Mouse (Mus musculus): ENCODE measurements at regions not wholly inside any gene's neighbourhood (a gene's known extent, or its start where the extent isn't known, plus 50 kb on each side); places are given as distances from the start of the nearest gene placed in this dataset.

DNA sequence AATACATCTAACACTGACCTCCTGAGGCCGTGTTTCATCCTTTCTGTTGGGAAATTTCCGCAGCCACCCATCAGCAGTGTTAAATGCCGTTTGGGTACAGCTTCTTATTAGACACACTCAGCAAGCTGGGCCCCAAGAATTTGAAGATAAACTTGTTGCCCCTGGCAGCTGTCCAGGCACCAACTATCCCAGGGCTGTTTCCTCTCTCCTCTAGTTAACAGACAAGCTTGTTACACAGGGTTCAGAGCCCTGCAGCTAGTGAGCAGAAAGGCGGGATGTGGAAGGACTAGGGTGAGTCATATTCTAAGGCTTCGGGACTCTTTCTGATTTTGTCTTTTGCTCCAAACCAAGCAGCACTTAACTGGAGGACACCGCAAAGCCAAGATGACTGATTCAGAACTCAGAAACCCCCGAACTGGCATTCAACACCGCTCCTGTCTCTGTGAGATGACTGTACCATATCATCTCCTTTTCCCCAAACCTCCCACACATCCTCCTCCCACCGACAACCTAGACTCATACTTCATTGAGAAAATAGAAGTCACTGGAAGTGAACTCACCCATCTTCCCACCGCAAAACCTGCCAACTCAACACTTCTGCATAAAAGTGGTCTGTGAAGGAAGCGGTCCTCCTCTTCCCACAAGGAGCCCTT is 198.2 kb downstream of the Csl start:
- peak; percentile 71 for ATAC-seq (replicated peaks; ENCODE audit: low read depth, poor library complexity, severe bottlenecking)

GRCm38 (mm10) chr10:99564605-99565004 is 194.9 kb downstream of the Csl start:
- ATAC-seq (replicated peaks; ENCODE audit: low read depth, poor library complexity, severe bottlenecking): no peak

DNA sequence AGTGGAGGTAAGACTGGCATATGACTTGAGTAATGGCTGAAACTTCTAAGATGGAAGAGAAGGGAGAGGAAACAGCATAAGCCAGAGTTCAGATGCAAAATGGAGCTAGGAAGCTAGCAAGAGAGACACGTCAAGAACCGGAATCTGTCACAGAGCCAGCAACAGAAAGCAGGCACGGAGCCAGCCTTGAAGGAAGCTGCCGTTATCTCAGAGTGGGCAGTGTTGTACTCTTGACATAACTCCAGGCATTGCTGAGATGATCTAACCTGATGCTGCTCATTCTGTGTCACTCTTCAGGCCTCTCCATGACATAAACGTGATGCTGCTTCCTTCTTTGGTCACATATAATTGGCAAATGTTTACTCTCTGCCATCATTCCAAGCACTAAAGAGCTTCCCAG is 191.0 kb downstream of the Csl start:
- 0 out of 2 replicates have a peak, but pooled peaks have one; percentile 25 for ATAC-seq (replicated peaks; ENCODE audit: low read depth, poor library complexity, severe bottlenecking)

GRCm38 (mm10) chr10:99570190-99570589 is 189.3 kb downstream of the Csl start:
- ATAC-seq (replicated peaks; ENCODE audit: low read depth, poor library complexity, severe bottlenecking): no peak

DNA sequence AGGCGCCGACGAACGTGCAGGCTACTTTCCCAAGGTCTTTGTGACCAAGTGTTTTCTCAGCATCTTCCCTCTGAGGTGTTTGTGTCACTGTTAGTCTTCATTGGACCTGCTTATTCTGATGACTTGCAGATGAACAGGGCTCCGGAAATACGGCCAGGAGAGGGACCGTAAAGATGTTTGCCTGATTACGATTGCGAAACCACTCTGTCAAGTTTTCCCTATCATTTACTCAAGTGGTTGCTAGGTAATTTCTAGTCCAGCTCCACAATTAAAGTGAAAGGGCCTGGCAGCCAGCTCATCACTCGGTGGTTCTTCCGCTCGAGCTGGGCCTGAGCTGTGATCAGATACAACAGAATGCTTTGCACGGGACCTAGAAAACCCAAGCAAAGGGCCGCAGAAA is 185.5 kb downstream of the Csl start:
- no peak for ATAC-seq (replicated peaks; ENCODE audit: low read depth, poor library complexity, severe bottlenecking)

GRCm38 (mm10) chr10:99575294-99575693 is 184.2 kb downstream of the Csl start:
- no peak for ATAC-seq (replicated peaks; ENCODE audit: low read depth, poor library complexity, severe bottlenecking)

DNA sequence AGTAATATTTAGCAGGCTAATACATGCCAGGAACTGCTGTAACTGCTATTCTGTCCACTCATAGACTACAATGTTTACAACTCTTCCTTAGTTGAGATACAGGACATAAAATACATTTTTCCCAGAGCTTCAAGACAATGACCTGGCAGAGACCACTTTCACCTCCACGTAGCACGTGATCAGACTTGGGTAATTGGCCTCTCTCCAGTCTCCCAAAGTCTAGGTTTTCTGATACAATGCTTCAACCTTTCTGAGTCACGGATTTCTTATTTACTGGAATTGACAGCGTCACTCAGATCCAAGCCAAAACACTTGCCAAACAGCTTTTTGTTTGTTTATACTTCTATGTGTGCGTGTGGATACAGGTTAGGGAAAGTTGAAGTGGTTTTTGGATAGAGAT is 183.2 kb downstream of the Csl start:
- no peak for ATAC-seq (replicated peaks; ENCODE audit: low read depth, poor library complexity, severe bottlenecking)

GRCm38 (mm10) chr10:99577041-99577681 is 182.3 kb downstream of the Csl start:
- peak; percentile 80 for ATAC-seq (replicated peaks; ENCODE audit: low read depth, poor library complexity, severe bottlenecking)

- no peak for ATAC-seq (replicated peaks; ENCODE audit: low read depth, poor library complexity, severe bottlenecking)
Measured at GRCm38 (mm10) chr10:99578366-99578765, 181.1 kb downstream of the Csl start.

GRCm38 (mm10) chr10:99580191-99580590 is 179.3 kb downstream of the Csl start:
- ATAC-seq (replicated peaks; ENCODE audit: low read depth, poor library complexity, severe bottlenecking): no peak

GRCm38 (mm10) chr10:99581074-99581473 is 178.4 kb downstream of the Csl start:
- ATAC-seq (replicated peaks; ENCODE audit: low read depth, poor library complexity, severe bottlenecking): peak; percentile 95

GRCm38 (mm10) chr10:99584855-99585254 is 174.6 kb downstream of the Csl start:
- peak; percentile 37; the same call in 1 of the 2 replicates for ATAC-seq (replicated peaks; ENCODE audit: low read depth, poor library complexity, severe bottlenecking)

GRCm38 (mm10) chr10:99592220-99592619 is 167.2 kb downstream of the Csl start:
- ATAC-seq (replicated peaks; ENCODE audit: low read depth, poor library complexity, severe bottlenecking): peak; percentile 88

- ATAC-seq (replicated peaks; ENCODE audit: low read depth, poor library complexity, severe bottlenecking): no peak; the same call in 1 of the 2 replicates
Measured at GRCm38 (mm10) chr10:99595659-99596058, 163.8 kb downstream of the Csl start.

DNA sequence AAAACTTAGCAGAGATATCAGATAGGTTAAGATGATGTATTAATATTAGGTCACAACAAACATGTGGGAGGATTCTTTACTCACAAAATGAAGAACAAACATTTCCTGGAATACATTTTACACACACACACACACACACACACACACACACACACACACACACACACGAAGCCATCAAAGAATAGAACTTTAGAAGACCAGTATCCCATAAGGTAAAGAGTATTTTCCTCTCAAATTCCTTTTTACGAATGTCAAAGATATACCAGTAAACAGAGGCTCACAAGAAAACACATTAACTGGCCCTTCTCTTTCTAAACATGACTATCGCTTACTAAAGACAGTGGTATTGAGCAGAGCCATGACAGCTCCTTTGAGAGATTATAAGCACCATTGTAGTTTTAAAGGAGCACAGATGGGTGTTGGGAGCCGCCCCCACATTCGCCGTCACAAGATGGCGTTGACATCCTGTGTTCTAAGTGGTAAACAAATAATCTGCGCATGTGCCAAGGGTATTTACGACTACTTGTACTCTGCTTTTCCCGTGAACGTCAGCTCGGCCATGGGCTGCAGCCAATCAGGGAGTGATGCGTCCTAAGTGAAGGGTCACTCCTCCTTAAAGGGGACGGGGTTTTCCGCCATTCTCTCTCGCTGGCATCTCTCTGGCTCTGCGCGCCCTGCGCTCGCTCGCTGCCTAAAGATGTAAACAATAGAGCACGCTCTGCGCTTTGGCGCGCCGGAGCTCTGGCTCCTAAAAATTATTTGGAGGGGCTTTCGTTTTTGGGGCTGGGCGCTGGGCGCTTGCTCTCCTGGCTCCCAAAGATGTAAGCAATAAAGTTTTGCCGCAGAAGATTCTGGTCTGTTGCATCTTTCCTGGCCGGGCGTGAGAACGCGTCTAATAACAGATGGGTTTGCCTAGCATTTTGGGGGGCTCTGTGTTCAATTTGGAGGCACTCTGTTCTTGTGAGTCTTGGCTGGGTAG is 160.0 kb downstream of the Csl start:
- ATAC-seq (replicated peaks; ENCODE audit: low read depth, poor library complexity, severe bottlenecking): peak; percentile 75; the same call in 1 of the 2 replicates

DNA sequence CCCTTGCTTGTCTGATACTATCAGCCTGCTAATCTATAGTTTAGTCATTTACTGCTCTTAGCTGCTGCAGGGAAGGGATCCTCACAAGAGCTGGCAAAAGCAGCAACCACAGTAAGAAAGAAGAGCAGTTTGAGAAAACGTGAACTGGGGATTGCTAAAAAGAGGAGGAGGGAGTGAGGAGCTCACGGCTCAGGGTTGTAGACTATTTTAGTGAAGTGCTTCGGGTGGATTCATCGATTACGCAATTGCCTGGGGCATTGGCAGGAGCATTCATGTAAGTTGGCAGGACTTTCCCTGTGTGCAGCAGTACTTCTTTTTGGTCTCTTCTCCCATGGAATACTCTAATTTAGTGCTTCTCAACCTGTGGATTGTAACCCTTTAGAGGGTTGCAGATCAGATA is 157.1 kb downstream of the Csl start:
- peak; percentile 56; the same call in 1 of the 2 replicates for ATAC-seq (replicated peaks; ENCODE audit: low read depth, poor library complexity, severe bottlenecking)

DNA sequence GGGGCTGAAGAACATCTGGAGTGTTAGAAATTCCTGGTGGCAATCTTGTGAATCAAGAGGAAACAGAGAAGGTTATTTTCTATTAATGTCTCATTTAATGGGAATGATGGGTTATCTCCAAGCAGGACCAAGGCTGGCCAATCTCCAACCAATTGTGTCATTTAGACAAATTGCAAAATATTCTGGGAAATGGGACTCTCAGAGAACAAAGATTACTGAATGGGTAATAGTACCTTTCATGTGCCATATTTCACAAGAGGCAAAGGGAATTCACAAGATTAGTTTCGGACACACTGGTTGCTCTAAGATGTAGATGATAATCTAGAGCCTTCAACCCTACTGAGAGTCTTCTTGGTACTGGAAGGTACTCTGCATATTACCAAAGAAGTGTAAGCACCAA is 155.3 kb downstream of the Csl start:
- no peak for ATAC-seq (replicated peaks; ENCODE audit: low read depth, poor library complexity, severe bottlenecking)

GRCm38 (mm10) chr10:99608477-99608876 is 151.0 kb downstream of the Csl start:
- no peak for ATAC-seq (replicated peaks; ENCODE audit: low read depth, poor library complexity, severe bottlenecking)

GRCm38 (mm10) chr10:99609420-99609819 is 150.0 kb downstream of the Csl start:
- 0 out of 2 replicates have a peak, but pooled peaks have one; percentile 29 for ATAC-seq (replicated peaks; ENCODE audit: low read depth, poor library complexity, severe bottlenecking)

GRCm38 (mm10) chr10:99610890-99611289 is 148.6 kb downstream of the Csl start:
- no peak for ATAC-seq (replicated peaks; ENCODE audit: low read depth, poor library complexity, severe bottlenecking)

Measured in common myeloid progenitor, adult 5-6 weeks (primary cell).